8 mouse cellular contexts compared by ENCODE assay signal in the genomic region with DNA sequence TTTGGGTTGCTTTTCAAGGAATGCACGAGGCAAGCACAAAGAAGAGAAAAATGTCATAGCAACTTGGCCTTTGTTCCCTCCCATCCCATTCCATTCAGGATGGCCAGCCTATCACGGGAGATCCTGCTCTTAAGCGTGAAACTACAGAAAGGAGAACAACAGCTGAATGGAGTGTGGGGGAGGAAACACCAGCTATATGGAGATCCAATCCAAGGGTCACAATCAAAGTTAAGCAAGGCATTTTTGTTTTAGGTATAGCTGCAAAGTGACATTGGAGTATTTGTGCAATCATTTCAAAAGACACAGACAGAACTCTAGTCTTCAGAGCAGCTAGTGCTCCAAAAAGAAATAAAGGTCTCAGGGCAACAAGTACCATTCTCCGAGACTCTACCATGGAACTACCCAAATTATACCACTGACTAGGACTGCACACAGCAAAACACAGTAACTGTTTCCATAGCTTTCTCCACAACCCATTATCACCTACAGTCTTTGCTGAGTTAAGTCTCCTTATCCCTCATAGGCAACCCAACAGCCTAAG. TPM values are rescaled to one million over a fixed set of nuclear protein-coding genes. Genes with fewer than 3 reads are reported as not detected.
A peak's percentile ranks its signal among the peaks of the same experiment; 100 is the strongest.
DNase-seq lines count a peak whose midpoint lies in the region; ATAC-seq and TF ChIP-seq lines count a peak whose summit lies in the region.

No protein-coding gene starts in this region.

- H3K27me3 ChIP-seq in heart, embryonic 10.5 days (ENCODE audit: insufficient read depth, poor library complexity, severe bottlenecking): no peaks in the 10 kb centered on the region
- no peaks in the 10 kb centered on the region for H3K27me3 ChIP-seq in hindbrain, embryonic 12.5 days

- peaks cover 44% of the 10 kb centered on the region for H3K4me1 ChIP-seq in heart, embryonic 10.5 days
- peaks cover 47% of the 10 kb centered on the region for H3K4me1 ChIP-seq in bone marrow macrophage, adult 2 months (ENCODE audit: control insufficient read depth, insufficient read depth, low read length)
- H3K4me1 ChIP-seq in hindbrain, embryonic 12.5 days: peaks cover 35% of the 10 kb centered on the region

- no peak for DNase-seq in heart, embryonic 10.5 days (ENCODE audit: low spot score)
- DNase-seq in heart, adult 8-10 months (ENCODE audit: low spot score): no peak
- DNase-seq in mesoderm, embryonic 11.5 days (ENCODE audit: low read depth, low spot score): peak; percentile 74
- no peak for DNase-seq in thymus, adult 18-20 months
- no peak for DNase-seq in layer of hippocampus, postnatal 36 days

- no peaks in the 10 kb centered on the region for H3K9me3 ChIP-seq in heart, embryonic 10.5 days
- H3K9me3 ChIP-seq in hindbrain, embryonic 12.5 days (replicated peaks): no peaks in the 10 kb centered on the region

- TF ChIP-seq CTCF in bone marrow macrophage, adult 2 months (IDR thresholded peaks at IDR 0.05; ENCODE audit: low read depth, low read length): no peak

- peak overlapping the region; percentile 100; the same call in 1 of the 2 replicates for H3K27ac ChIP-seq in heart, embryonic 10.5 days
- peak overlapping the region; percentile 68 for H3K27ac ChIP-seq in bone marrow macrophage, adult 2 months (ENCODE audit: insufficient read depth, low read depth, low read length)
- peak overlapping the region; percentile 96; the same call in 1 of the 2 replicates for H3K27ac ChIP-seq in hindbrain, embryonic 12.5 days

- peak overlapping the region; percentile 100 for H3K4me3 ChIP-seq in heart, embryonic 10.5 days
- peak overlapping the region; percentile 71; the same call in 1 of the 2 replicates for H3K4me3 ChIP-seq in bone marrow macrophage, adult 2 months (ENCODE audit: insufficient read depth, low read length)
- H3K4me3 ChIP-seq in hindbrain, embryonic 12.5 days: peak overlapping the region; percentile 100

- peak overlapping the region; percentile 74 for H3K4me2 ChIP-seq in hindbrain, embryonic 12.5 days (replicated peaks)

- H3K36me3 ChIP-seq in heart, embryonic 10.5 days: 0 out of 2 replicates have a peak, but pooled peaks cover 3% of the 10 kb centered on the region
- 0 out of 2 replicates have a peak, but pooled peaks cover 3% of the 10 kb centered on the region for H3K36me3 ChIP-seq in hindbrain, embryonic 12.5 days

- no peak for ATAC-seq in hindbrain, embryonic 12.5 days (ENCODE audit: low FRiP score)
- ATAC-seq in frontal cortex, adult (ENCODE audit: low TSS enrichment): no peak

- 17% methylated on average over 4 of the region's 4 CpGs for WGBS in heart, embryonic 10.5 days
- WGBS in hindbrain, embryonic 12.5 days: 6% methylated on average over 4 of the region's 4 CpGs

- peak overlapping the region; percentile 99 for H3K9ac ChIP-seq in hindbrain, embryonic 12.5 days

- no peak for TF ChIP-seq POLR2A in bone marrow macrophage, adult 2 months (IDR thresholded peaks at IDR 0.05; ENCODE audit: borderline replicate concordance, low read depth, low read length)

RNA-seq across cellular contexts. Expression of a gene that starts 1.9 kb away (rescaled TPM):
- 32.9 TPM in 2 replicates for polyA plus RNA-seq in heart, embryonic 10.5 days (2016; fragmentation: Nextera tagmentation; extraction: Ambion mirVana)
- total RNA-seq in heart, adult 8-10 months (2022): 10 to 100 TPM; 71.5 to 75.9 (median 75.2) TPM
- 76.2 and 79.2 TPM in 2 replicates for polyA plus RNA-seq in bone marrow macrophage, adult 2 months (2012; ENCODE audit: insufficient read depth, insufficient read length, missing spikeins)
- polyA plus RNA-seq in hindbrain, embryonic 12.5 days (2016; fragmentation: Nextera tagmentation; extraction: Ambion mirVana): 87.0 and 90.1 TPM in 2 replicates
- 100 to 1,000 TPM; 164 to 171 TPM for total RNA-seq in layer of hippocampus, postnatal 36 days (2021)

RNA-seq across cellular contexts. Expression of a gene that starts 22.6 kb away (rescaled TPM):
- 57.4 and 63.0 TPM in 2 replicates for polyA plus RNA-seq in heart, embryonic 10.5 days (2016; fragmentation: Nextera tagmentation; extraction: Ambion mirVana)
- 10 to 100 TPM; 86.9 to 99.5 (median 95.3) TPM for total RNA-seq in heart, adult 8-10 months (2022)
- polyA plus RNA-seq in bone marrow macrophage, adult 2 months (2012; ENCODE audit: insufficient read depth, insufficient read length, missing spikeins): 58.3 and 65.1 TPM in 2 replicates
- polyA plus RNA-seq in hindbrain, embryonic 12.5 days (2016; fragmentation: Nextera tagmentation; extraction: Ambion mirVana): 62.6 and 63.9 TPM in 2 replicates
- 10 to 100 TPM; 54.9 to 61.1 TPM for total RNA-seq in layer of hippocampus, postnatal 36 days (2021)
